Mouse (Mus musculus): Measurements from ENCODE around the gene Serpinb6a. TPM values are rescaled to one million over a fixed set of nuclear protein-coding genes. Genes with fewer than 3 reads are reported as not detected.
"Not testable (repeated sequence)": the region's sequence is repeated elsewhere in the genome, so short reads cannot be mapped to it uniquely, and the experiment has no call there.

The Serpinb6a gene
- polyA plus RNA-seq, 1 experiment from 2014 or later, result 73.7 TPM

DNA sequence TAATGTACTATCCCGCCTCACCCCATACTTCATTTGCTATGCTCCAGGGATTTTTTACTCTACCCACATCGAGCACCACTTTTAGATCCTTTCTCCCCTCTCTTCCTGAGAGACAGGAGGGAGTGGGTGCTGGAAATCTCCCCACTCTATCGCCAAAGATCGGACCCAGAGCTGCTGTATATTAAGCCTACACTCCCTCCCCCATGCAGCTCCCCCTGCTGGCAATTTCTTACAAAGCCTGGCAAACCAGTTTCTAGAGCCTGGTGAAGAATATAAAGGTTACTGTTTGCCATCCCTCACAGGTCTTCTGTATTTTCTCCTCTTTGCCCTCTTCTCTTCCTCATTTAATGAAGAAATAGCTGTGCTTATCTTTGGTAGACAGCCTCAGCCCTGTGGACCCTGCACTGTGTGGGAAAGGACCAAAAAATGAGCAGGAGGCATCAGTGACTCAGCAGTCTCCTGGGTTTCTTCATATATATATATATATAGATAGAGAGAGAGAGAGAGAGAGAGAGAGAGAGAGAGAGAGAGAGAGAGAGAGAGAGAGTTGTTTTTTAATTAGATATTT lies 60.3 kb downstream of the Serpinb6a start:
- Histone ChIP-seq H3K27me3 (ENCODE audit: control insufficient read depth, insufficient read depth, low read length) (no peaks in the 10 kb centered on the region), H3K4me3 (ENCODE audit: low read depth, low read length) (no peak overlapping the region), H3K9ac (replicated peaks; ENCODE audit: low read depth, low read length) (no peak overlapping the region), H3K36me3 (ENCODE audit: control insufficient read depth, insufficient read depth, low read length) (no peaks in the 10 kb centered on the region), H3K4me2 (replicated peaks; ENCODE audit: low read depth, low read length) (no peak overlapping the region), H3K4me1 (ENCODE audit: control insufficient read depth, insufficient read depth, low read length) (no peaks in the 10 kb centered on the region), H3K9me3 (ENCODE audit: control insufficient read depth, low read depth, low read length) (no peaks in the 10 kb centered on the region), H3K27ac (ENCODE audit: low read length) (no peak overlapping the region)
- 45% methylated on average over 4 of the region's 4 CpGs for WGBS
- ATAC-seq (ENCODE audit: insufficient number of reproducible peaks, insufficient read depth, low FRiP score, low read depth), result no peak

DNA sequence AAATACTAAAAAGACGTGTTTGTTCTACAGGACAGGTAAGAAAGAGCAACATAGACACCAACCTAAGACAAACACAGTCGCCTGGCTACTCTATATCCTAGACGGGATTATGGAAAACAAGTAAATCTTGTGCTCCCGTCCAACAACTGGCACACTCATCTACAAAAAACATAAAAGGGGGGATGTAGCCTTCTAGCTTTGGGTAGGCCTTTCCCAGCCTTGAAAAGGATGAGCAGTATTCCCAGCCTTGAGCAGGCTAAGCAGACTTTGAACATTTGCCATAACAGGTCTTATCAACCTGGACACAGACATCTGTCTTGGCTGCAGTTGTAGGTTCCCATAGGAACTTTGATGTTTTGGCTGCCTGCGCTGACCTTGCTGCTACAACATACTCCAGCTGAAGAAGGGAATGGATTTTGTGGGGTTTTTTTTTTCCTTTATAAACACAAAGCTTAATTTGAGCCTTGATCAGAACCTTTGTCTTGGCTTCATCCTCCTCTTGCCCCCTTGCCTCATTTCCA lies 61.2 kb downstream of the Serpinb6a start:
- Histone ChIP-seq H3K4me3 (ENCODE audit: low read depth, low read length) (no peak overlapping the region), H3K4me2 (replicated peaks; ENCODE audit: low read depth, low read length) (no peak overlapping the region), H3K9ac (replicated peaks; ENCODE audit: low read depth, low read length) (no peak overlapping the region), H3K36me3 (ENCODE audit: control insufficient read depth, insufficient read depth, low read length) (no peaks in the 10 kb centered on the region), H3K4me1 (ENCODE audit: control insufficient read depth, insufficient read depth, low read length) (no peaks in the 10 kb centered on the region), H3K9me3 (ENCODE audit: control insufficient read depth, low read depth, low read length) (no peaks in the 10 kb centered on the region), H3K27ac (ENCODE audit: low read length) (no peak overlapping the region), H3K27me3 (ENCODE audit: control insufficient read depth, insufficient read depth, low read length) (no peaks in the 10 kb centered on the region)
- 79% methylated on average over 5 of the region's 5 CpGs for WGBS
- ATAC-seq (ENCODE audit: insufficient number of reproducible peaks, insufficient read depth, low FRiP score, low read depth), result no peak

DNA sequence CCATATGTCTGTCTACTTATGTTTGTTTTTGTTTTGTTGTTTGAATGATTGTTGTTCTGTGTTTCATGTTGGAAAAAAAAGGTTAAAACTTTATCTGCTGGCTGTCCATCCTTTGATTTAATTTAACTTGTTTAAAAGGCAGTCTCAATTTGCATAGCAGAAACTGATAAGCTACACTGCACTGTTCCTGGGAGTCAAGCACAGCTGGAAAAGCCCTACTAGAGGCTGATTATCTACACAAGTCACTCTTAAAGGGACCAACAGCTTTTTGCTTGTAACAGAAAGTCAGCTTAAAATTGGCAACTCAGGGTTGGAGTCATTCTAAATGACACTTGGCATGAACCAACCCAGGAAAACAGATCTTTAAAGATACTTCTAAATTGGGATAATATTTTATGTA lies 65.0 kb downstream of the Serpinb6a start:
- not testable (repeated sequence) for H3K27ac ChIP-seq (ENCODE audit: low read length); H3K4me1 ChIP-seq (ENCODE audit: control insufficient read depth, insufficient read depth, low read length); H3K4me3 ChIP-seq (ENCODE audit: low read depth, low read length); H3K27me3 ChIP-seq (ENCODE audit: control insufficient read depth, insufficient read depth, low read length); H3K36me3 ChIP-seq (ENCODE audit: control insufficient read depth, insufficient read depth, low read length); H3K9ac ChIP-seq (replicated peaks; ENCODE audit: low read depth, low read length); ATAC-seq (ENCODE audit: insufficient number of reproducible peaks, insufficient read depth, low FRiP score, low read depth); H3K9me3 ChIP-seq (ENCODE audit: control insufficient read depth, low read depth, low read length); H3K4me2 ChIP-seq (replicated peaks; ENCODE audit: low read depth, low read length)

DNA sequence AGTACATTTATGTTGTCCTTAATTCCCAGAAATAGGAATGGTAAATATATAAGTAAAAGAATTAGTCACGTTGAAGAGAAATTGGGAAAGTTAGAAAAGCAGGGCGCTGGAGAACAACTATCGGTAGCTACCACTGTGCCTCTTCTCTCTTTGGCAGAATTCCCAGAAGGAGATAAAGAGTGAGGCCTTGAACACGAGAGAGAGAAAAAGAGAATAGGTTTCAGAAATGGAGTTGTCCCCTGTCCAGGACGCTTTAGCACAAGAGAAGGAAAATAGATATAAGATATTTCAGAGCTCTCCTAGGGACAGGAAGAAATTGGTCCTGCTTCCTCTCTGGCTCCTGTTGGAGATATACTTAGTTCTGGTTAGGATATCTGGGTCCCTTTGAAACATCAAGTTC lies 65.4 kb downstream of the Serpinb6a start:
- Histone ChIP-seq H3K27ac (ENCODE audit: low read length) (no peak overlapping the region), H3K36me3 (ENCODE audit: control insufficient read depth, insufficient read depth, low read length) (no peaks in the 10 kb centered on the region), H3K27me3 (ENCODE audit: control insufficient read depth, insufficient read depth, low read length) (no peaks in the 10 kb centered on the region), H3K4me1 (ENCODE audit: control insufficient read depth, insufficient read depth, low read length) (no peaks in the 10 kb centered on the region), H3K4me3 (ENCODE audit: low read depth, low read length) (no peak overlapping the region), H3K9ac (replicated peaks; ENCODE audit: low read depth, low read length) (no peak overlapping the region), H3K4me2 (replicated peaks; ENCODE audit: low read depth, low read length) (no peak overlapping the region), H3K9me3 (ENCODE audit: control insufficient read depth, low read depth, low read length) (no peaks in the 10 kb centered on the region)
- WGBS, result 61% methylated on average over 5 of the region's 5 CpGs
- ATAC-seq (ENCODE audit: insufficient number of reproducible peaks, insufficient read depth, low FRiP score, low read depth), result no peak

DNA sequence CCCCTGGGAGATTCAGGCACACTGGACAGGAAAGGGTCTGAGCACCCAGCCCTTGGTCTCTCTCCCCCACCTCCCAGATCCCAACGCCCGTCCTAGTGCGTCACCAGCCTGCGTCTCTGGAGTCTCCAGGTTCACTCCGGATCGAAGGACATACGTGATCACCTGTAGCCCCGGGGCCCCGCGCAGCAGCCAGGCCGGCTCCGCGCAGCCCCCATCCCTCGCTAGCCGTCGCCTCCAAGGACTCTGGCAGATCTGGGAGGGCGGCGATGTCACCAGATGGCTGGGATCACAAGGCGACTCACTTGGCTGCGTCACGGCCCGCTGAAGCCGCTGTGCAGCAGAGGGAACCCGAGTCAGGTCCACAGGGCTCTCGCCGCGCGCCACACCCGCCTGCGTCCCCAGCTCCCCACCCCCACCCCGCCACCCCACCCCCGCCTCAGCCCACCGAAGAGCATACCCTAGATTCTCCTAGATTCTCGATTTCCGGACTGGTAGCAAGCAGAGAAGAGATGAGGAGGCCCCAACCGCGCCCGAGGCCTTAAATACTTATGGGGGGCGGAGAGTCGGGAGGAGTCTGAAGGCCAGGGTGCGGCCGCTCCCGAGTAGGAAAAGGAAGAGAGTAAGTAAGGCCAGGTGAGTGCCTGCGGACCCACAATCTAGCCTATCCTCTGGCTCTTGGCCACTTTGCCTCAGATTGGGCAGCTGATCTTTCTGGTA lies 67.0 kb downstream of the Serpinb6a start:
- Histone ChIP-seq H3K27ac (ENCODE audit: low read length) (peak overlapping the region; percentile 56), H3K4me1 (ENCODE audit: control insufficient read depth, insufficient read depth, low read length) (no peaks in the 10 kb centered on the region), H3K9ac (replicated peaks; ENCODE audit: low read depth, low read length) (peak overlapping the region; percentile 67), H3K4me2 (replicated peaks; ENCODE audit: low read depth, low read length) (peak overlapping the region; percentile 76), H3K4me3 (ENCODE audit: low read depth, low read length) (peak overlapping the region; percentile 74), H3K9me3 (ENCODE audit: control insufficient read depth, low read depth, low read length) (no peaks in the 10 kb centered on the region), H3K27me3 (ENCODE audit: control insufficient read depth, insufficient read depth, low read length) (no peaks in the 10 kb centered on the region), H3K36me3 (ENCODE audit: control insufficient read depth, insufficient read depth, low read length) (peaks cover 4% of the 10 kb centered on the region)
- under 1% methylated on average over 42 of the region's 44 CpGs for WGBS
- ATAC-seq (ENCODE audit: insufficient number of reproducible peaks, insufficient read depth, low FRiP score, low read depth), result peak; percentile 90

DNA sequence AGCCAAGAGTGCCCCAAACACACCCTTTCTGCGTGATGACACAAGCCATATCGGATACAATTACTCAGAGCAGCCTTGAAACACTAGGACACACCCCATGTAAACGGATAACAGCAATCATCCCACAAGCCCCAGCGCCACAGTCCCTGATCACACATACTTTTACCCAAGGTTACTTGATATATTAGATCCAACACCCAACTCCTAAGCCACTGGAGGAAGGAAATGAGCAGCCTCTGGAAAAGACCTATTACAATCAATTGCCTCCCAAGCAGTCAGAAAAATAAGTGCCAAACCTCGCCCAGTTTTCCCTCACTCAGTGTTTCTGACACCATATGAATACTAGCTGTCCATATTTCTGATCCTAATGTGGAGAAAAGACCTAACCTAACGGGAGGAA lies 67.9 kb downstream of the Serpinb6a start:
- Histone ChIP-seq H3K27ac (ENCODE audit: low read length) (no peak overlapping the region), H3K27me3 (ENCODE audit: control insufficient read depth, insufficient read depth, low read length) (no peaks in the 10 kb centered on the region), H3K9me3 (ENCODE audit: control insufficient read depth, low read depth, low read length) (no peaks in the 10 kb centered on the region), H3K36me3 (ENCODE audit: control insufficient read depth, insufficient read depth, low read length) (peaks cover 8% of the 10 kb centered on the region), H3K4me2 (replicated peaks; ENCODE audit: low read depth, low read length) (peak overlapping the region; percentile 76; the same call in 1 of the 2 replicates), H3K4me1 (ENCODE audit: control insufficient read depth, insufficient read depth, low read length) (no peaks in the 10 kb centered on the region), H3K9ac (replicated peaks; ENCODE audit: low read depth, low read length) (no peak overlapping the region), H3K4me3 (ENCODE audit: low read depth, low read length) (peak overlapping the region; percentile 74; the same call in 1 of the 2 replicates)
- ATAC-seq (ENCODE audit: insufficient number of reproducible peaks, insufficient read depth, low FRiP score, low read depth), result no peak
- 71% methylated on average over 6 of the region's 6 CpGs for WGBS

DNA sequence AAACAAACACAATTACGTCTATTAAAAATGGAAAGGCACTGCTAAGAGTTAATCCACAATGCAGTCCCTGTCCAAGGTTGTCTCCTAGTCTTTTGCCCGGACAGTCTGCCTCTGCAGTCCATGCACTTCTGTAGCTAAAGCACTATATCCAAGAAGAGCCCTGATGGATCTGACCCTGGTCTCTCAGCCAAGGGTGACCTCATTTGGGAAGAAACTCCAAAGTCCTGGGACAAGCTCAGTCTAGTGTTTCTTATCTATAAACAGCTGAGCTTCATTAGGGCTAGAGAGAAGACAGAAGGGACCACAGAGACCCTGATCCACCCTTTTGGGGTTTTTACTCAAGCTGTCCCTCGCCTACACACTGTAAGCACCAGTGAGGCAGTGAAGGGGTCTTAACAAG lies 71.7 kb downstream of the Serpinb6a start:
- Histone ChIP-seq H3K4me2 (replicated peaks; ENCODE audit: low read depth, low read length) (no peak overlapping the region), H3K9me3 (ENCODE audit: control insufficient read depth, low read depth, low read length) (no peaks in the 10 kb centered on the region), H3K9ac (replicated peaks; ENCODE audit: low read depth, low read length) (no peak overlapping the region), H3K27me3 (ENCODE audit: control insufficient read depth, insufficient read depth, low read length) (no peaks in the 10 kb centered on the region), H3K27ac (ENCODE audit: low read length) (no peak overlapping the region), H3K36me3 (ENCODE audit: control insufficient read depth, insufficient read depth, low read length) (peaks cover 8% of the 10 kb centered on the region), H3K4me3 (ENCODE audit: low read depth, low read length) (no peak overlapping the region), H3K4me1 (ENCODE audit: control insufficient read depth, insufficient read depth, low read length) (no peaks in the 10 kb centered on the region)
- no peak for ATAC-seq (ENCODE audit: insufficient number of reproducible peaks, insufficient read depth, low FRiP score, low read depth)
- WGBS, result 76% methylated on average over 3 of the region's 3 CpGs

DNA sequence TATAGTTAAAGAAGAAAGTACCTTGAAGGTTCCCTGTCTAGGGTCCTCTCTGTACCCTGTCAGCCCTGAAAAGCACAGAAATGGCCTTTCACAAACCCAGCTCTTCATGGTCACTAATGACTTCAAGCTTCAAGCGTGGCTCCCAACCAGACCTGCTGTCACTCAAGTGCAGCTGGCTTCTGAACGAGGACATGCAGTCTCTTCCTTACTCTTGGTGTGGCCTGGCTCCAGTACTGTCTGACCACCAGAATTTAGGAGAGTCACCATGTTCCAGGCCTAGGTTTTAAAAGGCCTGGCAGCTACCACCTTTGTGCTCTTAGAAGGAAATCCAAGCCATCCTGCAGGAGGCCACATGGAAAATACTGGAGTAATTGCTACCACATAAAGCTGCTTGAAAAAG lies 72.3 kb downstream of the Serpinb6a start:
- Histone ChIP-seq H3K9me3 (ENCODE audit: control insufficient read depth, low read depth, low read length) (no peaks in the 10 kb centered on the region), H3K4me1 (ENCODE audit: control insufficient read depth, insufficient read depth, low read length) (no peaks in the 10 kb centered on the region), H3K27me3 (ENCODE audit: control insufficient read depth, insufficient read depth, low read length) (no peaks in the 10 kb centered on the region), H3K9ac (replicated peaks; ENCODE audit: low read depth, low read length) (no peak overlapping the region), H3K27ac (ENCODE audit: low read length) (no peak overlapping the region), H3K4me2 (replicated peaks; ENCODE audit: low read depth, low read length) (no peak overlapping the region), H3K4me3 (ENCODE audit: low read depth, low read length) (no peak overlapping the region), H3K36me3 (ENCODE audit: control insufficient read depth, insufficient read depth, low read length) (peaks cover 8% of the 10 kb centered on the region)
- ATAC-seq (ENCODE audit: insufficient number of reproducible peaks, insufficient read depth, low FRiP score, low read depth), result no peak
- 80% methylated on average over 2 of the region's 2 CpGs for WGBS
